Mouse (Mus musculus) hindbrain, embryonic 15.5 days (tissue): Measurements from ENCODE around the gene Erbb2. TPM values are rescaled to one million over a fixed set of nuclear protein-coding genes. Genes with fewer than 3 reads are reported as not detected.

Source experiments
- ATAC-seq: fragments of 200-750 bp; cut with Nextera tagmentation; 2 replicates; pipeline ENCODE4 v1.8.0; 2017; ENCODE audit warnings: low read depth, moderate number of reproducible peaks, moderate TSS enrichment; ENCODE audit not compliant: low FRiP score
- H3K27ac ChIP-seq: fragments of 300-500 bp; sonication (generic); replicated peaks from 2 replicates; pipeline ENCODE4 v1.5.1; 2015; ENCODE audit warnings: mild to moderate bottlenecking, inconsistent platforms
- H3K27me3 ChIP-seq: fragments of 300-500 bp; sonication (generic); 2 replicates; pipeline ENCODE4 v1.6.1; 2015; ENCODE audit warnings: control low read depth, inconsistent platforms
- H3K36me3 ChIP-seq: fragments of 300-500 bp; sonication (generic); 2 replicates; pipeline ENCODE4 v1.6.1; 2015; ENCODE audit warnings: control low read depth, inconsistent platforms
- H3K4me1 ChIP-seq: fragments of 300-500 bp; sonication (generic); replicated peaks from 2 replicates; pipeline ENCODE4 v1.6.1; 2015; ENCODE audit warnings: control low read depth, inconsistent platforms
- H3K4me2 ChIP-seq: fragments of 300-500 bp; sonication (generic); 2 replicates; pipeline ENCODE4 v1.6.1; 2015; ENCODE audit warnings: moderate library complexity, mild to moderate bottlenecking, inconsistent platforms
- H3K4me3 ChIP-seq: fragments of 300-500 bp; sonication (generic); 2 replicates; pipeline ENCODE4 v1.5.1; 2015; ENCODE audit warnings: mild to moderate bottlenecking, inconsistent platforms
- H3K9ac ChIP-seq: fragments of 300-500 bp; sonication (generic); 2 replicates; pipeline ENCODE4 v1.6.1; 2015; ENCODE audit warnings: inconsistent platforms
- H3K9me3 ChIP-seq: fragments of 300-500 bp; sonication (generic); 2 replicates; pipeline ENCODE4 v1.6.1; 2016; ENCODE audit warnings: control low read depth, inconsistent platforms
- WGBS: fragments of 180-500 bp; shearing (Covaris S2); methylation state at CpG from one replicate; pipeline ENCODE4 v1.1.7; 2015; 5-methylcytosine and 5-hydroxymethylcytosine counted together
- polyA plus RNA-seq: library from polyadenylated mRNA; unstranded; fragments of >200 nt; fragmentation: Nextera tagmentation; extraction: Ambion mirVana; gene quantifications from 2 replicates; pipeline ENCODE4 v1.2.1, GENCODE M21; 2015

Erbb2 gene
- polyA plus RNA-seq, 1 experiment from 2014 or later: 9.0 TPM

GRCm38 (mm10) chr11:98464516-98464915 lies 52.2 kb downstream of the Erbb2 start:
- ATAC-seq: no peak
- H3K4me1 ChIP-seq: no peaks in the 10 kb centered on the region
- WGBS: 82% methylated on average over 6 of the region's 6 CpGs

GRCm38 (mm10) chr11:98469761-98470714 lies 57.8 kb downstream of the Erbb2 start:
- 84% methylated on average over 22 of the region's 22 CpGs for WGBS
- ATAC-seq: no peak
- H3K9me3 ChIP-seq: no peaks in the 10 kb centered on the region
- no peaks in the 10 kb centered on the region for H3K27me3 ChIP-seq
- no peaks in the 10 kb centered on the region for H3K36me3 ChIP-seq
- no peak overlapping the region for H3K4me2 ChIP-seq
- H3K9ac ChIP-seq: no peak overlapping the region
- H3K4me1 ChIP-seq: no peaks in the 10 kb centered on the region
- no peak overlapping the region for H3K4me3 ChIP-seq
- no peak overlapping the region for H3K27ac ChIP-seq

More at GRCm38 (mm10) chr11:98464516-98464915, 52.2 kb downstream of the Erbb2 start:
- no peak overlapping the region for H3K27ac ChIP-seq
- H3K9me3 ChIP-seq: no peaks in the 10 kb centered on the region
- no peak overlapping the region for H3K4me2 ChIP-seq
- H3K4me3 ChIP-seq: no peak overlapping the region
- no peak overlapping the region for H3K9ac ChIP-seq
- no peaks in the 10 kb centered on the region for H3K36me3 ChIP-seq
- H3K27me3 ChIP-seq: peaks cover 8% of the 10 kb centered on the region

GRCm38 (mm10) chr11:98470795-98471194 lies 58.5 kb downstream of the Erbb2 start:
- H3K4me3 ChIP-seq: no peak overlapping the region
- no peak overlapping the region for H3K4me2 ChIP-seq
- no peaks in the 10 kb centered on the region for H3K4me1 ChIP-seq
- no peaks in the 10 kb centered on the region for H3K36me3 ChIP-seq
- no peaks in the 10 kb centered on the region for H3K27me3 ChIP-seq
- no peak overlapping the region for H3K9ac ChIP-seq
- no peak overlapping the region for H3K27ac ChIP-seq
- 87% methylated on average over 6 of the region's 6 CpGs for WGBS
- ATAC-seq: no peak
- no peaks in the 10 kb centered on the region for H3K9me3 ChIP-seq

GRCm38 (mm10) chr11:98472696-98473095 lies 60.4 kb downstream of the Erbb2 start:
- H3K4me2 ChIP-seq: no peak overlapping the region
- no peak overlapping the region for H3K27ac ChIP-seq
- no peaks in the 10 kb centered on the region for H3K27me3 ChIP-seq
- no peaks in the 10 kb centered on the region for H3K4me1 ChIP-seq
- no peak overlapping the region for H3K4me3 ChIP-seq
- WGBS: 38% methylated on average over 4 of the region's 4 CpGs
- no peak for ATAC-seq
- H3K9ac ChIP-seq: no peak overlapping the region
- no peaks in the 10 kb centered on the region for H3K36me3 ChIP-seq
- no peaks in the 10 kb centered on the region for H3K9me3 ChIP-seq

GRCm38 (mm10) chr11:98473916-98474479 lies 61.7 kb downstream of the Erbb2 start:
- Histone ChIP-seq H3K4me2 (no peak overlapping the region), H3K9me3 (no peaks in the 10 kb centered on the region), H3K9ac (no peak overlapping the region), H3K27ac (no peak overlapping the region), H3K4me3 (no peak overlapping the region), H3K27me3 (no peaks in the 10 kb centered on the region), H3K4me1 (no peaks in the 10 kb centered on the region), H3K36me3 (no peaks in the 10 kb centered on the region)
- WGBS: 59% methylated on average over 8 of the region's 8 CpGs
- ATAC-seq: no peak

GRCm38 (mm10) chr11:98474967-98475366 lies 62.7 kb downstream of the Erbb2 start:
- Histone ChIP-seq H3K36me3 (no peaks in the 10 kb centered on the region), H3K9ac (no peak overlapping the region), H3K4me2 (no peak overlapping the region), H3K4me1 (no peaks in the 10 kb centered on the region), H3K4me3 (no peak overlapping the region), H3K27ac (no peak overlapping the region), H3K9me3 (no peaks in the 10 kb centered on the region), H3K27me3 (no peaks in the 10 kb centered on the region)
- ATAC-seq: no peak
- WGBS: 93% methylated on average over 11 of the region's 11 CpGs

GRCm38 (mm10) chr11:98475630-98476433 lies 63.6 kb downstream of the Erbb2 start:
- no peaks in the 10 kb centered on the region for H3K36me3 ChIP-seq
- 91% methylated on average over 9 of the region's 9 CpGs for WGBS
- ATAC-seq: no peak
- no peak overlapping the region for H3K4me2 ChIP-seq
- no peaks in the 10 kb centered on the region for H3K4me1 ChIP-seq
- no peaks in the 10 kb centered on the region for H3K27me3 ChIP-seq
- no peak overlapping the region for H3K9ac ChIP-seq
- no peaks in the 10 kb centered on the region for H3K9me3 ChIP-seq
- H3K4me3 ChIP-seq: no peak overlapping the region
- no peak overlapping the region for H3K27ac ChIP-seq

GRCm38 (mm10) chr11:98476434-98476807 lies 64.2 kb downstream of the Erbb2 start:
- H3K36me3 ChIP-seq: no peaks in the 10 kb centered on the region
- H3K27me3 ChIP-seq: no peaks in the 10 kb centered on the region
- no peak overlapping the region for H3K9ac ChIP-seq
- H3K4me3 ChIP-seq: no peak overlapping the region
- ATAC-seq: no peak
- H3K4me2 ChIP-seq: no peak overlapping the region
- H3K27ac ChIP-seq: no peak overlapping the region
- no peaks in the 10 kb centered on the region for H3K9me3 ChIP-seq
- 93% methylated on average over 4 of the region's 4 CpGs for WGBS
- H3K4me1 ChIP-seq: no peaks in the 10 kb centered on the region

- ATAC-seq: no peak
- Histone ChIP-seq H3K4me2 (no peak overlapping the region), H3K9me3 (no peaks in the 10 kb centered on the region), H3K4me3 (no peak overlapping the region), H3K27me3 (no peaks in the 10 kb centered on the region), H3K4me1 (no peaks in the 10 kb centered on the region), H3K9ac (no peak overlapping the region), H3K36me3 (no peaks in the 10 kb centered on the region), H3K27ac (no peak overlapping the region)
- WGBS: 74% methylated on average over 14 of the region's 14 CpGs
These were observed 64.9 kb downstream of the Erbb2 start for GRCm38 (mm10) chr11:98477011-98477701.

GRCm38 (mm10) chr11:98479026-98479939 lies 67.0 kb downstream of the Erbb2 start:
- Histone ChIP-seq H3K9ac (no peak overlapping the region), H3K4me2 (no peak overlapping the region), H3K27ac (no peak overlapping the region), H3K36me3 (no peaks in the 10 kb centered on the region), H3K4me3 (no peak overlapping the region), H3K27me3 (no peaks in the 10 kb centered on the region), H3K4me1 (no peaks in the 10 kb centered on the region), H3K9me3 (no peaks in the 10 kb centered on the region)
- WGBS: 80% methylated on average over 13 of the region's 13 CpGs
- no peak for ATAC-seq

- no peak overlapping the region for H3K9ac ChIP-seq
- H3K36me3 ChIP-seq: no peaks in the 10 kb centered on the region
- H3K4me3 ChIP-seq: no peak overlapping the region
- no peak overlapping the region for H3K4me2 ChIP-seq
- H3K4me1 ChIP-seq: no peaks in the 10 kb centered on the region
- H3K27ac ChIP-seq: no peak overlapping the region
- 91% methylated on average over 12 of the region's 12 CpGs for WGBS
- H3K27me3 ChIP-seq: no peaks in the 10 kb centered on the region
- ATAC-seq: no peak
- no peaks in the 10 kb centered on the region for H3K9me3 ChIP-seq
These were observed 67.7 kb downstream of the Erbb2 start for GRCm38 (mm10) chr11:98479940-98480497.
